ENCODE assay signal across 9 mouse cellular contexts in genomic region chr11:12032831-12033230, GRCm38 (mm10). TPM values are rescaled to one million over a fixed set of nuclear protein-coding genes. Genes with fewer than 3 reads are reported as not detected.
DNase-seq lines count a peak whose midpoint lies in the region; ATAC-seq and TF ChIP-seq lines count a peak whose summit lies in the region.
"Had no signal": no experiment of that assay in that cellular context is flagged by ENCODE, and none has a peak within 500 bp of the region (broad histone marks: within the 10 kb centered on the region; RNA-seq: fewer than 3 reads in every experiment).

No protein-coding gene starts in this region.

- H3K36me3 ChIP-seq in kidney, embryonic 14.5 days (ENCODE audit: control insufficient read depth, insufficient read depth, low read length) = peaks cover 9% of the 10 kb centered on the region; the same call in 1 of the 2 replicates
- peaks cover 34% of the 10 kb centered on the region for H3K36me3 ChIP-seq in embryonic facial prominence, embryonic 13.5 days
- H3K36me3 ChIP-seq in liver, postnatal 0 days (replicated peaks; ENCODE audit: insufficient read depth, low read length) = no peaks in the 10 kb centered on the region

- no peaks in the 10 kb centered on the region for H3K4me1 ChIP-seq in kidney, embryonic 14.5 days (ENCODE audit: control insufficient read depth, insufficient read depth, low read length)
- H3K4me1 ChIP-seq in embryonic facial prominence, embryonic 13.5 days = peaks cover 6% of the 10 kb centered on the region; the same call in 1 of the 2 replicates
- H3K4me1 ChIP-seq in liver, postnatal 0 days (ENCODE audit: insufficient read depth) = no peaks in the 10 kb centered on the region

- no peak overlapping the region for H3K27ac ChIP-seq in kidney, embryonic 14.5 days (ENCODE audit: low read depth, low read length)
- no peak overlapping the region for H3K27ac ChIP-seq in embryonic facial prominence, embryonic 13.5 days
- 0 out of 2 replicates have a peak overlapping the region, but pooled peaks have one; percentile 18 for H3K27ac ChIP-seq in liver, postnatal 0 days (ENCODE audit: low read depth)

- peaks cover 85% of the 10 kb centered on the region for H3K27me3 ChIP-seq in kidney, embryonic 14.5 days (ENCODE audit: control insufficient read depth, insufficient read depth, low read length)
- peaks cover 95% of the 10 kb centered on the region for H3K27me3 ChIP-seq in embryonic facial prominence, embryonic 13.5 days
- peaks cover 50% of the 10 kb centered on the region for H3K27me3 ChIP-seq in liver, postnatal 0 days (ENCODE audit: insufficient read depth, low read length)

- DNase-seq in kidney, adult 9 months = no peak
- peak; percentile 16 for DNase-seq in heart, postnatal 25 days (ENCODE audit: low spot score)
- DNase-seq in liver, postnatal 0 days = no peak
- DNase-seq in spleen, postnatal 4 days (ENCODE audit: low spot score in 2 of 2) = no peak
- no peak for DNase-seq in urinary bladder, postnatal 10 days (ENCODE audit: low spot score)
- no peak for DNase-seq in left cerebral cortex, adult 8-10 months (ENCODE audit: low spot score in 2 of 2)
- DNase-seq: thymus, postnatal 25 days had no signal

- intact Hi-C loops in heart, postnatal 25 days (cut with DNase I) = no loop called here

- H3K9me3 ChIP-seq in kidney, embryonic 14.5 days (ENCODE audit: control insufficient read depth, low read length) = peaks cover 7% of the 10 kb centered on the region
- H3K9me3 ChIP-seq in embryonic facial prominence, embryonic 13.5 days = peaks cover 19% of the 10 kb centered on the region
- no peaks in the 10 kb centered on the region for H3K9me3 ChIP-seq in liver, postnatal 0 days (ENCODE audit: low read length)

- WGBS in kidney, embryonic 14.5 days = 22% methylated on average over 5 of the region's 5 CpGs
- 25% methylated on average over 5 of the region's 5 CpGs for WGBS in embryonic facial prominence, embryonic 13.5 days
- WGBS in liver, postnatal 0 days (ENCODE audit: insufficient replicate concordance) = 24% methylated on average over 5 of the region's 5 CpGs

- no peak overlapping the region for H3K9ac ChIP-seq in kidney, embryonic 14.5 days (ENCODE audit: low read depth, low read length)
- H3K9ac ChIP-seq in embryonic facial prominence, embryonic 13.5 days = peak overlapping the region; percentile 28; the same call in 1 of the 2 replicates
- peak overlapping the region; percentile 47; the same call in 1 of the 2 replicates for H3K9ac ChIP-seq in liver, postnatal 0 days (replicated peaks)

- TF ChIP-seq EP300 in liver, postnatal 0 days (IDR thresholded peaks at IDR 0.05; ENCODE audit: low read depth) = no peak

- no peak for TF ChIP-seq CTCF in liver, postnatal 0 days (IDR thresholded peaks at IDR 0.05; ENCODE audit: low read depth)

- peak overlapping the region; percentile 65; the same call in 1 of the 2 replicates for H3K4me3 ChIP-seq in kidney, embryonic 14.5 days (ENCODE audit: low read length)
- H3K4me3 ChIP-seq in embryonic facial prominence, embryonic 13.5 days = peak overlapping the region; percentile 63
- peak overlapping the region; percentile 9 for H3K4me3 ChIP-seq in liver, postnatal 0 days (ENCODE audit: low read depth, low read length)

- no peak for ATAC-seq in kidney, embryonic 14.5 days (ENCODE audit: low FRiP score, low TSS enrichment)
- no peak for ATAC-seq in embryonic facial prominence, embryonic 13.5 days (ENCODE audit: insufficient number of reproducible peaks, insufficient read depth, low FRiP score, low TSS enrichment, low read depth)
- ATAC-seq in liver, postnatal 0 days = no peak

- peak overlapping the region; percentile 54 for H3K4me2 ChIP-seq in kidney, embryonic 14.5 days (replicated peaks; ENCODE audit: low read depth, low read length)
- H3K4me2 ChIP-seq in embryonic facial prominence, embryonic 13.5 days = peak overlapping the region; percentile 67
- peak overlapping the region; percentile 59 for H3K4me2 ChIP-seq in liver, postnatal 0 days (ENCODE audit: low read depth, low read length)

RNA-seq across cellular contexts. Expression of gene Grb10, which starts 5.7 kb away (rescaled TPM):
- polyA plus RNA-seq in kidney, embryonic 14.5 days (2014; fragmentation: Nextera tagmentation; extraction: Ambion mirVana) = 228 and 307 TPM in 2 replicates
- polyA plus RNA-seq in embryonic facial prominence, embryonic 13.5 days (2015; fragmentation: Nextera tagmentation; extraction: Ambion mirVana) = 444 and 498 TPM in 2 replicates
- 100 to 1,000 TPM; 103 to 108 TPM for total RNA-seq in heart, postnatal 25 days (2021)
- polyA plus RNA-seq in liver, postnatal 0 days (2015; fragmentation: Nextera tagmentation; extraction: Ambion mirVana) = 113 and 121 TPM in 2 replicates
- 10 to 100 TPM; 47.8 to 55.4 (median 52.4) TPM for total RNA-seq in left cerebral cortex, adult 8-10 months (2022)

Comparison
In these comparisons a context has a peak if more than half of its experiments do, and no peak if none do; other contexts are left out.
1. H3K4me3 ChIP-seq: peak in every context shown above with its lines; median percentile 65 in kidney, embryonic 14.5 days; 63 in embryonic facial prominence, embryonic 13.5 days; 9 in liver, postnatal 0 days.